Mouse (Mus musculus): Measurements from ENCODE around the gene Pdlim4. TPM values are rescaled to one million over a fixed set of nuclear protein-coding genes. Genes with fewer than 3 reads are reported as not detected.

Pdlim4 gene
- 16.9 and 18.6 TPM in 2 replicates for polyA plus RNA-seq (2012; rRNA removed)

DNA sequence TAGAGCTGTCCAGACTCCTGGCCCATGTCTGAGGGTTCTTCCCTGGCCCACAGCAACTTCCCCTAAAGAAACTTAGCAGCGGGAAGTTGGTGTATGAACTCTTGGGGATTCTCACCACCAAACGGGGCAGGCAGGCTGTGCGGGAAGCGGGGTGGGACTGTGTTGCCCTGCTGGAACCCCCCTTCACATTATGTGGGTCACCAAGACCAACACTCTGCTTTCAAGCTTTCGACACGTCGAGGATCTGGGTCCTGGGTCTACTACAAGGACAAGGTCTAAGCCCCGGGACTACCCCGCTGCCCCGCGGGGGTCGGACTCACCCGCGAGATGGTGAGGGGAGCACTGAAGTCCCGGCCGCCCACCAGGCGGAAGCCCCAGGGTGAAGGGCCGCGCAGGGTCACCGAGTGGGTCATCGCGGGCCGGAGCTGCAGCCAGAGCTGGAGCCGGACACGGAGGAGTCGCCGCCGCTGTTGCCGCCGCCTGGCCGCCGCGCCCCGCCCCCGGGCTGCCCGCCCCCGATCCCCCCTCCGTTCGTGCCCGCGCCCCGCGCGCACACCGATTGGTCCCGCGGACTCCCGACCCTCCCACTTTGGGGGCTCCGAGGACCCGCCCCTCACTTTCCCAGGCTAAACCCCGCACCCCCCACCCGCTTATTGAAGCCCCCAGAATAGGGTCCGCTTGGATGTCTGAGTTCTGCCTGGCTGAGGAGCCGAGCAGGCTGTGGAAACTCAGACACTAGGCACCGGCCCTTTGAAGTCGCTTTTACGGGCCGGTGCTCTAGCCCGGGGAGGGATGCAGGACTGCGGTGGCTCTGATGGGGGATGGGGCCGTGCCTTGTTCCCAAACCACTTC is at the start of gene Pdlim4:
TSS of gene Pdlim4 (minus strand) at position 495 of the 852 bp plus-strand sequence.
- H3K27ac ChIP-seq (ENCODE audit: insufficient read depth, low read length), result no peak within 1 kb of the TSS

DNA sequence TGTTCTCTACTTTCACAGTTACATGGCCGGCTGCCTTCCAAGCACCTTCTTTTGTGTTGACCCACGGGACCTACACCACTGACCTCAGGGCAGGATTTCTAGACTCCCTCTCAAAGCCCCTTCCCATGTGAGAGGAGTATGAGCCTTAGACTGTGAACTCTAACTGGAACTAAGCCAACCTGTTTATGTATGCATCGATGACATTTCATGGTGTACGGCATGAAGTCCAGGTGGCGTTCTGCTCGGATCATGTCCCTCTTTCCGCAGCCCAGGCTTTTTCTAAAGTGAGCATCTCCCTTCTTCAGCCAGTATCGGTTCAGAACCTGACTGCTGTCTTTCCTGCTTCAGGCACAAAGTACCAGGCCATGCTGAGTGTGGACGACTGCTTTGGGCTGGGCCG is 48.3 kb upstream of the Pdlim4 start:
- TF ChIP-seq POLR2A (IDR thresholded peaks at IDR 0.05; ENCODE audit: borderline replicate concordance, insufficient read depth, low read length) (no peak), CTCF (IDR thresholded peaks at IDR 0.05; ENCODE audit: borderline replicate concordance, insufficient read depth, low read depth, low read length) (no peak)
- H3K4me3 ChIP-seq (replicated peaks; ENCODE audit: insufficient read depth, low read depth, low read length), result no peak overlapping the region
- 68% methylated on average over 10 of the region's 10 CpGs for WGBS

More for the DNA sequence above, at the start of gene Pdlim4:
- WGBS, result 14% methylated on average over 45 of the region's 61 CpGs
- Histone ChIP-seq H3K4me3 (replicated peaks; ENCODE audit: insufficient read depth, low read depth, low read length) (peak within 1 kb of the TSS; percentile 21), H3K27me3 (ENCODE audit: control insufficient read depth, insufficient read depth, low read length) (no peaks in the 10 kb centered on the region), H3K4me1 (ENCODE audit: control insufficient read depth, insufficient read depth, low read length) (peaks cover 16% of the 10 kb centered on the region)
- TF ChIP-seq CTCF (IDR thresholded peaks at IDR 0.05; ENCODE audit: borderline replicate concordance, insufficient read depth, low read depth, low read length), result no peak
- no peak for TF ChIP-seq POLR2A (IDR thresholded peaks at IDR 0.05; ENCODE audit: borderline replicate concordance, insufficient read depth, low read length)
- DNase-seq, result no peak

DNA sequence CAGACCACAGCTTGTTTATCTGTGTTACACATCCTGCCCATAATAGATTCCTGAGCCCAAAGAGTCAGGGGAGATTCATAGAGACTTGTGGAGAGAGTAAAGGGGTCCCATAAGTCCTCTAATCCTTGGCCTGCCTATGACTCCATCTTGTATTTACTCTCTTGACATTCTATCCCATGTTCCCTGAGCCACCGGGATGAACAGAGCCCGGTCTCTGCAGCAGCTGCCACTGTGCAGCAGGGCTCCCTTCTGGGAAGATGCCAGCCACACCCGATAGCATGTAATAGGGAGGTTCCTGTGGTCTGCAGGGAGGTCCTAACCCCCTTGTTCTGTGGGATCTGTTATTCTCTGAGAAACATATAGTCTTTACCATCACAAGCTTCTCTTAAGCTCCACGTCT is 47.6 kb upstream of the Pdlim4 start:
- Histone ChIP-seq H3K27me3 (ENCODE audit: control insufficient read depth, insufficient read depth, low read length) (no peaks in the 10 kb centered on the region), H3K27ac (ENCODE audit: insufficient read depth, low read length) (no peak overlapping the region), H3K4me3 (replicated peaks; ENCODE audit: insufficient read depth, low read depth, low read length) (no peak overlapping the region), H3K4me1 (ENCODE audit: control insufficient read depth, insufficient read depth, low read length) (peaks cover 20% of the 10 kb centered on the region)
- WGBS, result 27% methylated on average over 4 of the region's 4 CpGs
- peak in 1 of 2 experiments; percentile 8 for DNase-seq
- TF ChIP-seq POLR2A (IDR thresholded peaks at IDR 0.05; ENCODE audit: borderline replicate concordance, insufficient read depth, low read length), result no peak
- TF ChIP-seq CTCF (IDR thresholded peaks at IDR 0.05; ENCODE audit: borderline replicate concordance, insufficient read depth, low read depth, low read length), result no peak

More for the DNA sequence above, 48.3 kb upstream of the Pdlim4 start:
- H3K4me1 ChIP-seq (ENCODE audit: control insufficient read depth, insufficient read depth, low read length), result peaks cover 20% of the 10 kb centered on the region
- no peak overlapping the region for H3K27ac ChIP-seq (ENCODE audit: insufficient read depth, low read length)
- H3K27me3 ChIP-seq (ENCODE audit: control insufficient read depth, insufficient read depth, low read length), result no peaks in the 10 kb centered on the region
- peak in 1 of 2 experiments; percentile 3 for DNase-seq

DNA sequence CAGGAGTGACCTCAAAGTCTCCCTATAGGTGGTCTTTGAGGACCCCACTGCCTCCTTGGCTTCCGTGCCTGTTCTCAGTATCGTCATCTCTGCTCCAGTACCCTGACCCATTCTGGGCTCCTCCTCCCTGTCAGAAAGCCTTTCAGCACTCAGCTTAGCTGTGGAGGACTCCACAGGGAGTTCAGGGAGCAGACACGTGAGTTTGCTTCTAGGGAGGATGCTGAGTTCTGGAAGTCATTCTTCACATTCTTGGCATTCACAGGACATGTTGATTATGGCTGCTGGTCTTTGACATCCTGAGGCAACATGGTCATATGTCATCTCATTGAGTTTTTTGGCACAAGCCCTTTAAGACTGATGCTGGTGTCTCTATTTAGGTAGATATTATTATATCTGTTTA is 47.1 kb upstream of the Pdlim4 start:
- Histone ChIP-seq H3K27me3 (ENCODE audit: control insufficient read depth, insufficient read depth, low read length) (no peaks in the 10 kb centered on the region), H3K4me3 (replicated peaks; ENCODE audit: insufficient read depth, low read depth, low read length) (no peak overlapping the region), H3K4me1 (ENCODE audit: control insufficient read depth, insufficient read depth, low read length) (peaks cover 20% of the 10 kb centered on the region), H3K27ac (ENCODE audit: insufficient read depth, low read length) (no peak overlapping the region)
- WGBS, result 83% methylated on average over 3 of the region's 3 CpGs
- no peak for TF ChIP-seq POLR2A (IDR thresholded peaks at IDR 0.05; ENCODE audit: borderline replicate concordance, insufficient read depth, low read length)
- no peak for TF ChIP-seq CTCF (IDR thresholded peaks at IDR 0.05; ENCODE audit: borderline replicate concordance, insufficient read depth, low read depth, low read length)
- DNase-seq, result peak in 1 of 2 experiments; percentile 6

DNA sequence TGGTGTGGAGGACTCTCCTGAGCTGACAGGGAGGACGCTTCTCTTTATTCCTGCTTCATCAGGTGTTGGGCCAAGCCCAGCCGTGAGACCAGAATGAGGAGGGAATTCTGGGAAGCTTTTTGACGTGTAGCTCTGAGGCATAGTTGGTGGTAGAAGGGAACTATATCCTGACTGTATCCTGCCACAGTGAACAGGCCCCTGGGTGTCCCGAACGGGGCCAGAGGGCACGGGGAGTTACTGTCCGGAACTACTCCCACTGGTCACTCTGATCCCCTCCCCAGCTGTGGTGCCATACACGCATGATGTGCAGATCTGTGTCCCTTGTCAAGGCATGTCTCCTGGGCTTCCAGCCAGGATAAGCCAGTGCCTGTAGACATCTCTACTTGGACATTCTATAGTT is 46.5 kb upstream of the Pdlim4 start:
- WGBS, result 91% methylated on average over 8 of the region's 8 CpGs
- Histone ChIP-seq H3K4me3 (replicated peaks; ENCODE audit: insufficient read depth, low read depth, low read length) (no peak overlapping the region), H3K27me3 (ENCODE audit: control insufficient read depth, insufficient read depth, low read length) (no peaks in the 10 kb centered on the region), H3K27ac (ENCODE audit: insufficient read depth, low read length) (no peak overlapping the region), H3K4me1 (ENCODE audit: control insufficient read depth, insufficient read depth, low read length) (peaks cover 20% of the 10 kb centered on the region)
- TF ChIP-seq CTCF (IDR thresholded peaks at IDR 0.05; ENCODE audit: borderline replicate concordance, insufficient read depth, low read depth, low read length), result no peak
- TF ChIP-seq POLR2A (IDR thresholded peaks at IDR 0.05; ENCODE audit: borderline replicate concordance, insufficient read depth, low read length), result no peak
- DNase-seq, result peak; percentile 1 to 10

DNA sequence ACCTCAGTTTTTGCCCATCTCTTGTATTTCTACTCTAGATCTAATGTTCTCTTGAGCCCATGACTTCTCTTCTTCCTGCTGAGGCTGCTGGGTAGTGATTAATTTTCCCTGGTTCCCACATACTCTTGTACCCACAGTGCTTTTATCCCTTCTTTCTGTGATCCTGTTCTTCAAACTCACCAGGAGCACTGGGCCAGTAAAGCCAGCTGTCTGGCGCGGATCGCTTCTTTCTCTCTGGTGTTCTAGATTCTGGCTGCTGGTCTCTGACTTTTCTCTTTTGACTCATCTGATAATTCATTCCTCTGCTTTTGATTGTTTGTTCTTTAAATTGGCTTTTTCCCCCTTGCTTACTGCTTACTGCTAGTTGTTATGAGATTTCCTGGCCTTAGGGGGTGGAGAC is 45.9 kb upstream of the Pdlim4 start:
- 91% methylated on average over 3 of the region's 3 CpGs for WGBS
- H3K27ac ChIP-seq (ENCODE audit: insufficient read depth, low read length), result no peak overlapping the region
- no peaks in the 10 kb centered on the region for H3K27me3 ChIP-seq (ENCODE audit: control insufficient read depth, insufficient read depth, low read length)
- H3K4me3 ChIP-seq (replicated peaks; ENCODE audit: insufficient read depth, low read depth, low read length), result no peak overlapping the region
- TF ChIP-seq POLR2A (IDR thresholded peaks at IDR 0.05; ENCODE audit: borderline replicate concordance, insufficient read depth, low read length), result no peak
- no peak for TF ChIP-seq CTCF (IDR thresholded peaks at IDR 0.05; ENCODE audit: borderline replicate concordance, insufficient read depth, low read depth, low read length)
- peaks cover 20% of the 10 kb centered on the region for H3K4me1 ChIP-seq (ENCODE audit: control insufficient read depth, insufficient read depth, low read length)
- peak in 1 of 2 experiments; percentile 2 for DNase-seq

DNA sequence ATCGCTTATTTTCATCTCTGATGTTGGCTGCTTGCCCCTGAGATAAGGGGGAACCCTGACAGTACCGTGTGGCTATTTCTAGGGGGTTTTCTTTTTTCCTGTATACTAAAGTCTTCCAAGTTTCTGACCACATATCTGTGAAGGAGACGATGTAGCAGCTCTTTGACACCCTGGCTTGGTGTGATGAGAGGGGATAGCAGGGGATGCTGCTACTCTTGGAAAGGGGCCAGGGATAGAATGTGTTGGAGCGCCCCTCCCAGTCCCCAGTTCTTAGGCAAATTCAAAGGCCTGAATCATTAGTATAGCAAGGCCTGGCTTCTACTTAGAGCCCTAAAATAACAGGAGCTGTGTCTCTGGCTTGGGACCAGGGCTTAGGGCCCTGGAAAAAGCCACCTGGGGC is 44.5 kb upstream of the Pdlim4 start:
- TF ChIP-seq POLR2A (IDR thresholded peaks at IDR 0.05; ENCODE audit: borderline replicate concordance, insufficient read depth, low read length) (no peak), CTCF (IDR thresholded peaks at IDR 0.05; ENCODE audit: borderline replicate concordance, insufficient read depth, low read depth, low read length) (no peak)
- Histone ChIP-seq H3K4me1 (ENCODE audit: control insufficient read depth, insufficient read depth, low read length) (peaks cover 27% of the 10 kb centered on the region), H3K27ac (ENCODE audit: insufficient read depth, low read length) (no peak overlapping the region), H3K4me3 (replicated peaks; ENCODE audit: insufficient read depth, low read depth, low read length) (no peak overlapping the region), H3K27me3 (ENCODE audit: control insufficient read depth, insufficient read depth, low read length) (no peaks in the 10 kb centered on the region)
- DNase-seq, result no peak
- WGBS, result 59% methylated on average over 4 of the region's 4 CpGs

DNA sequence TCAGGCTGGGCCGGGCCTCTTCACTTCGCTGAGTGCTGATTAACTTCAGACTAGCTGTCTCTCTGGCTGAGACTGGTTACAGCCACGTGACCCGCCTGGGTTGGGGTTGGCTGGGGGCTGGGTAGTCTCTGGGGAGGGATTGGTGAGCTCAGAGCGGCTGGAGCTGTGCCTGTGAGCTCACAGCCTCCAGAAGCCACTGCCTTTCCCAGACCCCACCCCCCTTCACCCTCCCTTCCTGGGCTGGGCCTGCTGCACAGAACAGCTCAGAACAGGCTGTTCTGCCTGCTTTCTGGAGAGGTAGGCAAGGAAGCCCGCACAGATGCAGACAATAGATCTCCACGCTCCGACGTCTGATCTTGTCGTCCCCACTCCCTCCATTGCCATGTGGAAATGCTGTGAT is 44.1 kb upstream of the Pdlim4 start:
- TF ChIP-seq POLR2A (IDR thresholded peaks at IDR 0.05; ENCODE audit: borderline replicate concordance, insufficient read depth, low read length) (no peak), CTCF (IDR thresholded peaks at IDR 0.05; ENCODE audit: borderline replicate concordance, insufficient read depth, low read depth, low read length) (no peak)
- no peak overlapping the region for H3K27ac ChIP-seq (ENCODE audit: insufficient read depth, low read length)
- peak; percentile 51 to 67 for DNase-seq
- H3K27me3 ChIP-seq (ENCODE audit: control insufficient read depth, insufficient read depth, low read length), result no peaks in the 10 kb centered on the region
- WGBS, result 65% methylated on average over 10 of the region's 10 CpGs
- H3K4me3 ChIP-seq (replicated peaks; ENCODE audit: insufficient read depth, low read depth, low read length), result no peak overlapping the region
- peaks cover 27% of the 10 kb centered on the region for H3K4me1 ChIP-seq (ENCODE audit: control insufficient read depth, insufficient read depth, low read length)
